Mouse (Mus musculus) ES-E14 (cell line): ENCODE data around the gene Grap. TPM values are rescaled to one million over a fixed set of nuclear protein-coding genes. Genes with fewer than 3 reads are reported as not detected.
"Not testable (repeated sequence)": the region's sequence is repeated elsewhere in the genome, so short reads cannot be mapped to it uniquely, and the experiment has no call there.

ENCODE experiments used
- DNase-seq: peaks from one replicate; pipeline ENCODE4 v3.0.0-alpha.2; 2013; ENCODE audit warnings: low read depth, low spot score
- H3K27ac ChIP-seq: 2 replicates; pipeline ENCODE4 v1.5.1; 2012; ENCODE audit warnings: low read depth, mild to moderate bottlenecking, low read length, moderate library complexity, mixed read lengths; ENCODE audit not compliant: poor library complexity, insufficient read depth, severe bottlenecking
- H3K36me3 ChIP-seq: 2 replicates; pipeline ENCODE4 v1.6.1; 2012; ENCODE audit warnings: mild to moderate bottlenecking, low read length, moderate library complexity, mixed read lengths; ENCODE audit not compliant: control insufficient read depth, poor library complexity, insufficient read depth, severe bottlenecking
- H3K4me1 ChIP-seq, 2 experiments: fragments of 150-350 bp in 1 of 2; sonication (generic) in 1 of 2; 2 replicates each; pipeline ENCODE4 v1.6.1; 2012; ENCODE audit warnings: low read length in 2 of 2, mild to moderate bottlenecking in 1 of 2, mixed read lengths in 1 of 2; ENCODE audit not compliant: control insufficient read depth in 2 of 2, insufficient read depth in 2 of 2, poor library complexity in 1 of 2
- H3K4me3 ChIP-seq, 2 experiments: fragments of 150-350 bp in 1 of 2; sonication (generic) in 1 of 2; 2 replicates each; pipeline ENCODE4 v1.5.1; 2012; ENCODE audit warnings: low read length in 2 of 2, low read depth in 1 of 2, mild to moderate bottlenecking in 1 of 2, mixed read lengths in 1 of 2; ENCODE audit not compliant: insufficient read depth in 1 of 2, poor library complexity in 1 of 2, severe bottlenecking in 1 of 2
- H3K9ac ChIP-seq: 2 replicates; pipeline ENCODE4 v1.6.1; 2012; ENCODE audit warnings: low read depth, mild to moderate bottlenecking, low read length, mixed read lengths; ENCODE audit not compliant: poor library complexity, insufficient read depth, severe bottlenecking
- H3K9me3 ChIP-seq: fragments of 150-350 bp; sonication (generic); 2 replicates; pipeline ENCODE4 v1.6.1; 2012; ENCODE audit warnings: low read depth, mild to moderate bottlenecking, low read length; ENCODE audit not compliant: control insufficient read depth, insufficient read depth
- CHD2 ChIP-seq: IDR thresholded peaks from 2 replicates; pipeline ENCODE4 v1.6.1; 2014; ENCODE audit warnings: mild to moderate bottlenecking, low read depth, low read length, inconsistent platforms
- HCFC1 ChIP-seq: IDR thresholded peaks from 2 replicates; pipeline ENCODE4 v1.6.1; 2012; ENCODE audit warnings: low read length, inconsistent platforms, borderline replicate concordance; ENCODE audit not compliant: insufficient read depth
- MAFK ChIP-seq: IDR thresholded peaks from 2 replicates; pipeline ENCODE4 v1.6.1; 2014; ENCODE audit warnings: mild to moderate bottlenecking, low read depth, low read length, inconsistent platforms; ENCODE audit not compliant: insufficient read depth
- ZC3H11A ChIP-seq: IDR thresholded peaks from 2 replicates; pipeline ENCODE4 v1.6.1; 2012; ENCODE audit warnings: low read depth, mild to moderate bottlenecking, inconsistent platforms, low read length, borderline replicate concordance
- ZNF384 ChIP-seq: IDR thresholded peaks from 2 replicates; pipeline ENCODE4 v1.6.1; 2012; ENCODE audit warnings: low read depth, low read length, inconsistent platforms
- in situ Hi-C, 2 experiments: fragments of 600-800 bp; cut with MboI; formaldehyde crosslinking; loops; one replicate each; pipeline ENCODE4 v1.15.1; 2025; ENCODE audit warnings: low sequenced_read_pairs in 2 of 2, inconsistent platforms in 1 of 2; ENCODE audit not compliant: unreplicated experiment in 2 of 2
- total RNA-seq: library from RNA; depleted of rRNA; stranded (reverse); fragments of 300-350 nt; gene quantifications from 2 replicates; pipeline ENCODE4 v1.2.3, GENCODE M21; 2012

The Grap gene
- total RNA-seq, 1 experiment: 1.5 TPM

GRCm38 (mm10) chr11:61620254-61620670 is 32.8 kb upstream of the Grap start:
- Histone ChIP-seq H3K27ac (peak overlapping the region; percentile 61; the same call in 1 of the 2 replicates), H3K9me3 (no peaks in the 10 kb centered on the region), H3K4me1 (peaks cover 0 to 13% of the 10 kb centered on the region in 2 experiments; a peak in 2 of 4 replicates), H3K36me3 (no peaks in the 10 kb centered on the region), H3K4me3 (peak overlapping the region; percentile 48 to 50), H3K9ac (peak overlapping the region; percentile 39; the same call in 1 of the 2 replicates)
- TF ChIP-seq CHD2: no peak
- 0 out of 2 replicates have a peak, but pooled peaks have one; percentile 32 for TF ChIP-seq ZC3H11A
- peak; percentile 95 for DNase-seq
- in situ Hi-C loops: loop anchor here in 1 of 2 experiments (10.0 kb wide), 1 partner anchor 95 kb away; no protein-coding TSS in a partner anchor

GRCm38 (mm10) chr11:61620762-61621161 is 32.3 kb upstream of the Grap start:
- peak overlapping the region; percentile 38 to 48 for H3K4me3 ChIP-seq
- no peak overlapping the region; the same call in 1 of the 2 replicates for H3K27ac ChIP-seq
- DNase-seq: no peak
- H3K9ac ChIP-seq: peak overlapping the region; percentile 35; the same call in 1 of the 2 replicates
- H3K9me3 ChIP-seq: no peaks in the 10 kb centered on the region
- no peak for TF ChIP-seq MAFK
- no peak for TF ChIP-seq ZNF384
- TF ChIP-seq CHD2: no peak
- TF ChIP-seq HCFC1: no peak
- TF ChIP-seq ZC3H11A: no peak
- H3K4me1 ChIP-seq: peaks cover 0 to 11% of the 10 kb centered on the region in 2 experiments; a peak in 2 of 4 replicates
- in situ Hi-C loops: loop anchor here in 1 of 2 experiments (10.0 kb wide), 1 partner anchor 94 kb away; no protein-coding TSS in a partner anchor
- H3K36me3 ChIP-seq: no peaks in the 10 kb centered on the region

- Histone ChIP-seq H3K9ac (no peak overlapping the region), H3K9me3 (no peaks in the 10 kb centered on the region), H3K27ac (no peak overlapping the region), H3K4me3 (no peak overlapping the region), H3K4me1 (peaks cover 0 to 7% of the 10 kb centered on the region in 2 experiments; a peak in 1 of 4 replicates), H3K36me3 (no peaks in the 10 kb centered on the region)
- TF ChIP-seq MAFK (no peak), HCFC1 (no peak), CHD2 (no peak), ZNF384 (no peak), ZC3H11A (no peak)
- in situ Hi-C loops: loop anchor here in 1 of 2 experiments (10.0 kb wide), 1 partner anchor 90 kb away; no protein-coding TSS in a partner anchor
- no peak for DNase-seq
Observed at GRCm38 (mm10) chr11:61625136-61625535, 27.9 kb upstream of the Grap start.

GRCm38 (mm10) chr11:61626509-61626908 is 26.6 kb upstream of the Grap start:
- in situ Hi-C loops: loop anchor here in 1 of 2 experiments (10.0 kb wide), 1 partner anchor 88 kb away; no protein-coding TSS in a partner anchor
- no peak overlapping the region for H3K9ac ChIP-seq
- no peaks in the 10 kb centered on the region for H3K36me3 ChIP-seq
- no peak for DNase-seq
- no peak overlapping the region for H3K27ac ChIP-seq
- peaks cover 0 to 4% of the 10 kb centered on the region in 2 experiments; a peak in 1 of 4 replicates for H3K4me1 ChIP-seq
- H3K9me3 ChIP-seq: no peaks in the 10 kb centered on the region
- TF ChIP-seq ZC3H11A (no peak), HCFC1 (no peak), MAFK (no peak), ZNF384 (no peak), CHD2 (no peak)
- H3K4me3 ChIP-seq: no peak overlapping the region

GRCm38 (mm10) chr11:61629621-61630020 is 23.4 kb upstream of the Grap start:
- Histone ChIP-seq H3K4me1 (no peaks in the 10 kb centered on the region), H3K27ac (no peak overlapping the region), H3K9ac (no peak overlapping the region), H3K36me3 (no peaks in the 10 kb centered on the region), H3K4me3 (no peak overlapping the region), H3K9me3 (no peaks in the 10 kb centered on the region)
- TF ChIP-seq ZNF384: no peak
- no peak for TF ChIP-seq HCFC1
- no peak for TF ChIP-seq CHD2
- TF ChIP-seq MAFK: no peak
- TF ChIP-seq ZC3H11A: no peak
- in situ Hi-C loops: loop anchor here in 1 of 2 experiments (10.0 kb wide), 1 partner anchor 85 kb away; no protein-coding TSS in a partner anchor
- DNase-seq: no peak

GRCm38 (mm10) chr11:61636309-61636708 is 16.8 kb upstream of the Grap start:
- DNase-seq, in situ Hi-C loops: not testable (repeated sequence)

More at GRCm38 (mm10) chr11:61636309-61636708, 16.8 kb upstream of the Grap start:
- H3K4me3 ChIP-seq, H3K9ac ChIP-seq, H3K36me3 ChIP-seq, H3K9me3 ChIP-seq, H3K27ac ChIP-seq, H3K4me1 ChIP-seq: not testable (repeated sequence)
